Mouse (Mus musculus) C2C12 (cell line): Measurements from ENCODE around the gene Cdh4. TPM values are rescaled to one million over a fixed set of nuclear protein-coding genes. Genes with fewer than 3 reads are reported as not detected.

Source experiments
- H3K27me3 ChIP-seq: one replicate; pipeline ENCODE4 v1.6.1; 2011; ENCODE audit not compliant: control insufficient read depth, insufficient read depth, insufficient read length
- H3K36me3 ChIP-seq: one replicate; pipeline ENCODE4 v1.6.1; 2011; ENCODE audit not compliant: control insufficient read depth, insufficient read depth
- H3K4me3 ChIP-seq: one replicate; pipeline ENCODE4 v1.5.1; 2011; ENCODE audit warnings: mild to moderate bottlenecking, control low read depth; ENCODE audit not compliant: poor library complexity, insufficient read depth, severe bottlenecking
- H3K79me2 ChIP-seq: one replicate; pipeline ENCODE4 v1.6.1; 2011; ENCODE audit not compliant: control insufficient read depth, insufficient read depth
- H3K79me3 ChIP-seq: one replicate; pipeline ENCODE4 v1.6.1; 2011; ENCODE audit warnings: low read depth, control low read depth
- H3ac ChIP-seq: one replicate; pipeline ENCODE3; 2011; ENCODE audit warnings: low read depth; ENCODE audit not compliant: control insufficient read depth, insufficient read length
- CEBPB ChIP-seq: IDR thresholded peaks from one replicate; pipeline ENCODE4 v1.6.1; 2011; ENCODE audit warnings: low read depth, mild to moderate bottlenecking, control low read depth, moderate library complexity
- CTCF ChIP-seq: IDR thresholded peaks from one replicate; pipeline ENCODE4 v1.5.1; 2011; ENCODE audit not compliant: control insufficient read depth, insufficient read depth, insufficient read length
- FOSL1 ChIP-seq: IDR thresholded peaks from one replicate; pipeline ENCODE4 v1.8.0; 2011; ENCODE audit warnings: mild to moderate bottlenecking, low read length; ENCODE audit not compliant: poor library complexity, insufficient read depth, severe bottlenecking
- MAX ChIP-seq: IDR thresholded peaks from one replicate; pipeline ENCODE4 v1.6.1; 2011; ENCODE audit warnings: mild to moderate bottlenecking, control low read depth
- MYOD1 ChIP-seq: IDR thresholded peaks from one replicate; pipeline ENCODE4 v1.6.1; 2011; ENCODE audit warnings: low read depth; ENCODE audit not compliant: control insufficient read depth, insufficient read length
- MYOG ChIP-seq: IDR thresholded peaks from one replicate; pipeline ENCODE4 v1.6.1; 2011; ENCODE audit not compliant: control insufficient read depth, insufficient read length; ENCODE audit errors: extremely low read depth
- USF1 ChIP-seq: IDR thresholded peaks from one replicate; pipeline ENCODE4 v1.6.1; 2011; ENCODE audit warnings: low read depth, mild to moderate bottlenecking, control low read depth, moderate library complexity
- polyA plus RNA-seq: library from polyadenylated mRNA; unstranded; fragments of >200 nt; fragmentation: generic; extraction: Trizol; gene quantifications from one replicate; pipeline ENCODE4 v1.2.1, GENCODE M21; 2012; ENCODE audit warnings: missing spikeins

The Cdh4 gene
- polyA plus RNA-seq, 1 experiment = not detected

DNA sequence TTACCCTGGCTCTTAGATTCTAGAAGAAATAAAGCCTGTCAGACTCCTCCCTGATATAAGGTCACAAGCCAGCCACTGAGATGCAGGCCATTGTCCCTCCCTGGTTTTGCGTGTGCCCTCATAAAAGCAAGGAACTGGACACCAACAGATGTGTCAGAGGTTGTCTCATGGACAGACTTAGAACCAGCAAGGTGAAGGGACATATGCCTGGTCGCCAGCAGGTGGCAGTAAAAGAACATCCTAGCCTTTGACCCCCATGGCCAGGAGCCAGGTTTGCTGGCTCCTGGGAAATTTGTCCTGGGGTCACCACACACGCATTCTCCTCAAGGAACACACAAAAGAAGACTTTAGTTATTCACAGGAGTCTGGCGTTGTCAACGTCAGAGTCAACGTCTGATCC, 387.7 kb downstream of the Cdh4 start:
- H3K27me3 ChIP-seq = peaks cover 7% of the 10 kb centered on the region
- no peaks in the 10 kb centered on the region for H3K79me2 ChIP-seq
- no peaks in the 10 kb centered on the region for H3K79me3 ChIP-seq
- TF ChIP-seq FOSL1 (no peak), CTCF (no peak), CEBPB (no peak), MAX (no peak)
- no peak overlapping the region for H3ac ChIP-seq
- H3K4me3 ChIP-seq = no peak overlapping the region
- H3K36me3 ChIP-seq = no peaks in the 10 kb centered on the region

DNA sequence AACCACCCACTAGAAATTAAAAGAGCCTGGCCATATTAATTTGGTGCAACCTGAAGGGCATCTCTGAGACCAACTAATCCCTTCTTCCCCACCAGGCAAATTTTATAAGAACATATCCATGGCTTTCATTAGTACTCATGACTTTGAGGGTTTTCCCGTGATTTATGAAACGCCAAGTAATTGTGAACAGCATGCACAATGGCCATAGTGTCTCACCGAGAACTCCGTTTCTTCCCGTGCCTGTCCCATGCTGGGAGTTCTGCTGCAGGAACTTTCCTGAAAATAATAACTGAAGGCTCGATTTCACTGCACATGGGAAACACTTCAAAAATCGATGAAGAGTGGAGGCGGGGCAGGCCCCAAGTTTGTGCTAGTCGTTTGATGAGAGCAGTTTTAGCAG, 392.7 kb downstream of the Cdh4 start:
- Histone ChIP-seq H3ac (no peak overlapping the region), H3K79me2 (no peaks in the 10 kb centered on the region), H3K27me3 (peaks cover 35% of the 10 kb centered on the region), H3K36me3 (no peaks in the 10 kb centered on the region), H3K79me3 (no peaks in the 10 kb centered on the region), H3K4me3 (no peak overlapping the region)
- TF ChIP-seq USF1 = no peak
- TF ChIP-seq CEBPB = no peak
- no peak for TF ChIP-seq CTCF
- no peak for TF ChIP-seq MYOG
- no peak for TF ChIP-seq FOSL1
- TF ChIP-seq MYOD1 = no peak
- no peak for TF ChIP-seq MAX

GRCm38 (mm10) chr2:179835570-179835969, 393.3 kb downstream of the Cdh4 start:
- Histone ChIP-seq H3K27me3 (peaks cover 35% of the 10 kb centered on the region), H3K4me3 (no peak overlapping the region), H3K36me3 (no peaks in the 10 kb centered on the region), H3ac (no peak overlapping the region), H3K79me2 (no peaks in the 10 kb centered on the region), H3K79me3 (no peaks in the 10 kb centered on the region)
- no peak for TF ChIP-seq USF1
- TF ChIP-seq MAX = no peak
- TF ChIP-seq MYOG = no peak
- no peak for TF ChIP-seq FOSL1

GRCm38 (mm10) chr2:179837186-179837585, 395.0 kb downstream of the Cdh4 start:
- H3ac ChIP-seq = no peak overlapping the region
- no peak overlapping the region for H3K4me3 ChIP-seq
- TF ChIP-seq CTCF (no peak), FOSL1 (no peak), MAX (no peak), CEBPB (no peak), USF1 (no peak), MYOD1 (no peak), MYOG (no peak)
- H3K79me2 ChIP-seq = no peaks in the 10 kb centered on the region
- no peaks in the 10 kb centered on the region for H3K36me3 ChIP-seq
- H3K79me3 ChIP-seq = no peaks in the 10 kb centered on the region
- peaks cover 35% of the 10 kb centered on the region for H3K27me3 ChIP-seq

DNA sequence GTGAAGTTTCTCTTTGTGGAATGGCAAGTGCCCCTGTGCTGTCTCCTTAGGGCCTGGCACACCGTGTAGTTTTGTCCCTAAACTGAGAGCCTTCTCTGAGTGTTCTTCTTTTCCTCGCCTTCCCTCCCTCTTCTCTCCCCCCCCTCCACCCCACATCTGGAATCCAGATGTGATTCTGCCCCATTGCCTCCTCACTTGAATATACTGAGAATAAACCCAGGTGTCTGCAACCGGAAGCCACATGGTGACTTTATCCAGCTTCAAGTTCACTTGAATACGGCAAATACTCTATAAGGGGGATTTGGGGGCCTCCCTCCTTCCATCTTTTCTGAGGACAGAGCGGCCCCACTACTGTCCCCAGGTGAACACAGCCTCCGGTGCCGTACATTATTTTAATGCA, 395.8 kb downstream of the Cdh4 start:
- H3K79me2 ChIP-seq = no peaks in the 10 kb centered on the region
- TF ChIP-seq FOSL1 (no peak), MAX (no peak), MYOG (no peak), CTCF (no peak), USF1 (no peak), MYOD1 (no peak), CEBPB (no peak)
- no peak overlapping the region for H3K4me3 ChIP-seq
- no peaks in the 10 kb centered on the region for H3K79me3 ChIP-seq
- H3K27me3 ChIP-seq = peaks cover 31% of the 10 kb centered on the region
- no peaks in the 10 kb centered on the region for H3K36me3 ChIP-seq
- no peak overlapping the region for H3ac ChIP-seq

- no peaks in the 10 kb centered on the region for H3K36me3 ChIP-seq
- TF ChIP-seq CEBPB (no peak), CTCF (no peak), MAX (no peak), MYOG (no peak), USF1 (no peak), MYOD1 (no peak), FOSL1 (no peak)
Measured at GRCm38 (mm10) chr2:179842610-179843389, 400.6 kb downstream of the Cdh4 start.

More at GRCm38 (mm10) chr2:179842610-179843389, 400.6 kb downstream of the Cdh4 start:
- Histone ChIP-seq H3K79me3 (no peaks in the 10 kb centered on the region), H3ac (no peak overlapping the region), H3K27me3 (peaks cover 2% of the 10 kb centered on the region), H3K4me3 (no peak overlapping the region), H3K79me2 (no peaks in the 10 kb centered on the region)
